Mouse (Mus musculus): ENCODE results near the gene Cyp27b1.

DNA sequence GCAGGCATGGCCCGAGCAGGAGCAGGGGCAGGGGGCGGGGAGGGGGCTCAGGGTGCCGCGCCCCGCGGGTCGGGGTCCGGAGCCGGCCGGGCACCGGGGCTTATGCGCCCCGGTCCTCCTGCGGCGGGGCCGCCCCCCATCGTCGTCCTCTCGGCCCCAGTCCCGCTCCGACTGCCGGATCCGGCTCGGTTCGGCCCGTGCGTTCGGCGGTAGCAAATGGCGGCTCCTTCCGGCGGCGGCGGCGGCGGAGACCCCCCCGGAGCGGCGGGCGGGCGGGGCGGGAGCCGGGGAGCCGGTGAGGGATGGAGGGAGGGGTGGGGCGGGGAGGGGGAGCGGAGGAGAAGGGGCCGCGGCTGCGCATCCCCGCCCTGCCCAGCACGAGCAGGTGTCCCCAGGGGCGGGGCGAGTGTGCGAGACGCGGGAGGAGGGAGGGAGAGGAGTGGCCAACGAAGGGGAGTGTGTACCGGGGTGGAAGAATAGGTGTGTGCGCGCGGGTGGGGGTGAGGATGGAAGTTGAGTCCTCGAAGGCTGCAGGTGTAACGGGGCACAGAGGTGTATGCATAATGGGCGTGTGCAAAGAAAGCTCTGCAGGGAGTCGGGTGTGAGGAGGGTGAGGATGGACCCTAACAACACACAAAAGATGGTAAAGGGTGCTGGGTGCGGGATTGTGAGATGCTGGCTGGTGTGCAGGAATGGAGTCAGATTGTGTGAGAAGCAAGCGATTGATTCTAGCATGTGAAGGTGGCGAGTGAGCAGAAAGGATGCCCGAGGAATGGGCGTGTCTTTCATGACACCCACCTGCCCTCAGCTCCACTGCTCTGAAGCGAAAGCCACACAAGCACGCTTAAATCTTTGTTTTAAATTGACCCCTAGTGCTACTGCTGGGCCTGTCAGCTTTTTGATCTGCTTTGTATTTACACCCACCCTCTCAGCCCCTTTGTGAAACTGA lies 12.2 kb downstream of the Cyp27b1 start, which contains the start of gene March9:
- TF ChIP-seq CTCF (IDR thresholded peaks at IDR 0.05; ENCODE audit: low read depth) (no peak), EP300 (IDR thresholded peaks at IDR 0.05; ENCODE audit: low read depth) (no peak)

Measured in liver, embryonic 14.5 days (tissue).